Mouse (Mus musculus) limb, embryonic 10.5 days (tissue): ENCODE measurements around the gene Gm49361. TPM values are rescaled to one million over a fixed set of nuclear protein-coding genes. Genes with fewer than 3 reads are reported as not detected.
"Not testable (repeated sequence)": the region's sequence is repeated elsewhere in the genome, so short reads cannot be mapped to it uniquely, and the experiment has no call there.

Source experiments
- DNase-seq: peaks from one replicate; pipeline ENCODE4 v3.0.0-alpha.2; 2017; ENCODE audit warnings: low spot score
- H3K27ac ChIP-seq: fragments of 300-500 bp; sonication (generic); 2 replicates; pipeline ENCODE4 v1.5.1; 2016; ENCODE audit warnings: mild to moderate bottlenecking
- H3K27me3 ChIP-seq: fragments of 300-500 bp; sonication (generic); 2 replicates; pipeline ENCODE4 v1.6.1; 2016; ENCODE audit warnings: low read depth, mild to moderate bottlenecking; ENCODE audit not compliant: poor library complexity, severe bottlenecking
- H3K36me3 ChIP-seq: fragments of 300-500 bp; sonication (generic); 2 replicates; pipeline ENCODE4 v1.6.1; 2016; ENCODE audit warnings: mild to moderate bottlenecking, moderate library complexity
- H3K4me1 ChIP-seq: fragments of 300-500 bp; sonication (generic); 2 replicates; pipeline ENCODE4 v1.6.1; 2016
- H3K4me3 ChIP-seq: fragments of 300-500 bp; sonication (generic); 2 replicates; pipeline ENCODE4 v1.5.1; 2016; ENCODE audit warnings: mild to moderate bottlenecking, moderate library complexity
- H3K9me3 ChIP-seq: fragments of 300-500 bp; sonication (generic); replicated peaks from 2 replicates; pipeline ENCODE4 v1.6.1; 2016; ENCODE audit warnings: mild to moderate bottlenecking
- WGBS: fragments of 180-500 bp; shearing (Covaris S2); methylation state at CpG from one replicate; pipeline ENCODE4 v1.1.7; 2016; 5-methylcytosine and 5-hydroxymethylcytosine counted together
- polyA plus RNA-seq: library from polyadenylated mRNA; unstranded; fragments of >200 nt; fragmentation: Nextera tagmentation; extraction: Ambion mirVana; gene quantifications from 2 replicates; pipeline ENCODE4 v1.2.1, GENCODE M21; 2016

Gm49361 gene
- polyA plus RNA-seq, 1 experiment from 2014 or later: not detected

GRCm38 (mm10) chr14:57696066-57696465, 49.8 kb downstream of the Gm49361 start:
- no peaks in the 10 kb centered on the region for H3K9me3 ChIP-seq
- no peak overlapping the region for H3K4me3 ChIP-seq
- no peaks in the 10 kb centered on the region for H3K27me3 ChIP-seq
- no peak overlapping the region for H3K27ac ChIP-seq
- WGBS: 94% methylated on average over 15 of the region's 15 CpGs
- H3K4me1 ChIP-seq: no peaks in the 10 kb centered on the region
- peaks cover 87% of the 10 kb centered on the region for H3K36me3 ChIP-seq
- no peak for DNase-seq

GRCm38 (mm10) chr14:57695550-57695949, 50.4 kb downstream of the Gm49361 start:
- Histone ChIP-seq H3K27ac (no peak overlapping the region), H3K9me3 (no peaks in the 10 kb centered on the region), H3K4me1 (no peaks in the 10 kb centered on the region), H3K36me3 (peaks cover 91% of the 10 kb centered on the region), H3K4me3 (no peak overlapping the region), H3K27me3 (no peaks in the 10 kb centered on the region)
- 90% methylated on average over 8 of the region's 8 CpGs for WGBS
- DNase-seq: no peak

GRCm38 (mm10) chr14:57694246-57694645, 51.7 kb downstream of the Gm49361 start:
- H3K9me3 ChIP-seq: no peaks in the 10 kb centered on the region
- H3K4me1 ChIP-seq: no peaks in the 10 kb centered on the region
- no peak for DNase-seq
- H3K27ac ChIP-seq: no peak overlapping the region
- no peak overlapping the region for H3K4me3 ChIP-seq
- peaks cover 89% of the 10 kb centered on the region for H3K36me3 ChIP-seq
- WGBS: 85% methylated on average over 16 of the region's 16 CpGs
- no peaks in the 10 kb centered on the region for H3K27me3 ChIP-seq

GRCm38 (mm10) chr14:57692517-57693130, 53.3 kb downstream of the Gm49361 start:
- no peaks in the 10 kb centered on the region for H3K9me3 ChIP-seq
- H3K27me3 ChIP-seq: no peaks in the 10 kb centered on the region
- H3K27ac ChIP-seq: no peak overlapping the region
- no peaks in the 10 kb centered on the region for H3K4me1 ChIP-seq
- H3K4me3 ChIP-seq: no peak overlapping the region
- 92% methylated on average over 17 of the region's 17 CpGs for WGBS
- peaks cover 87% of the 10 kb centered on the region for H3K36me3 ChIP-seq
- no peak for DNase-seq

GRCm38 (mm10) chr14:57691316-57691715, 54.6 kb downstream of the Gm49361 start:
- DNase-seq: no peak
- H3K27me3 ChIP-seq: no peaks in the 10 kb centered on the region
- WGBS: 96% methylated on average over 24 of the region's 24 CpGs
- peaks cover 74% of the 10 kb centered on the region for H3K36me3 ChIP-seq
- no peak overlapping the region for H3K4me3 ChIP-seq
- no peak overlapping the region for H3K27ac ChIP-seq
- H3K4me1 ChIP-seq: no peaks in the 10 kb centered on the region
- H3K9me3 ChIP-seq: no peaks in the 10 kb centered on the region

GRCm38 (mm10) chr14:57690681-57691080, 55.2 kb downstream of the Gm49361 start:
- peaks cover 67% of the 10 kb centered on the region for H3K36me3 ChIP-seq
- H3K27ac ChIP-seq: no peak overlapping the region
- 95% methylated on average over 8 of the region's 8 CpGs for WGBS
- DNase-seq: no peak
- no peaks in the 10 kb centered on the region for H3K27me3 ChIP-seq
- no peak overlapping the region for H3K4me3 ChIP-seq
- no peaks in the 10 kb centered on the region for H3K4me1 ChIP-seq
- H3K9me3 ChIP-seq: no peaks in the 10 kb centered on the region

GRCm38 (mm10) chr14:57688066-57688465, 57.8 kb downstream of the Gm49361 start:
- not testable (repeated sequence) for H3K4me3 ChIP-seq, H3K9me3 ChIP-seq, DNase-seq, H3K27ac ChIP-seq, H3K27me3 ChIP-seq, H3K4me1 ChIP-seq
- WGBS: 94% methylated on average over 7 of the region's 7 CpGs
- peaks cover 44% of the 10 kb centered on the region for H3K36me3 ChIP-seq

- Histone ChIP-seq H3K36me3 (peaks cover 39% of the 10 kb centered on the region), H3K27me3 (no peaks in the 10 kb centered on the region), H3K4me3 (no peak overlapping the region), H3K27ac (no peak overlapping the region), H3K4me1 (no peaks in the 10 kb centered on the region), H3K9me3 (no peaks in the 10 kb centered on the region)
- WGBS: 87% methylated on average over 5 of the region's 5 CpGs
- DNase-seq: no peak
These were observed 58.5 kb downstream of the Gm49361 start for GRCm38 (mm10) chr14:57687441-57687840.

- 91% methylated on average over 6 of the region's 6 CpGs for WGBS
- no peaks in the 10 kb centered on the region for H3K9me3 ChIP-seq
- H3K4me1 ChIP-seq: no peaks in the 10 kb centered on the region
- no peak for DNase-seq
- no peaks in the 10 kb centered on the region for H3K27me3 ChIP-seq
- no peak overlapping the region for H3K27ac ChIP-seq
- peaks cover 34% of the 10 kb centered on the region for H3K36me3 ChIP-seq
- H3K4me3 ChIP-seq: no peak overlapping the region
These were observed 59.3 kb downstream of the Gm49361 start for GRCm38 (mm10) chr14:57686647-57687046.

GRCm38 (mm10) chr14:57684579-57684978, 61.3 kb downstream of the Gm49361 start:
- Histone ChIP-seq H3K36me3 (peaks cover 14% of the 10 kb centered on the region), H3K27ac (no peak overlapping the region), H3K4me3 (no peak overlapping the region), H3K9me3 (no peaks in the 10 kb centered on the region), H3K4me1 (no peaks in the 10 kb centered on the region), H3K27me3 (no peaks in the 10 kb centered on the region)
- 24% methylated on average over 1 of the region's 1 CpGs for WGBS
- DNase-seq: peak; percentile 67

- DNase-seq: no peak
- no peak overlapping the region for H3K27ac ChIP-seq
- 87% methylated on average over 4 of the region's 4 CpGs for WGBS
- H3K4me1 ChIP-seq: no peaks in the 10 kb centered on the region
- no peaks in the 10 kb centered on the region for H3K36me3 ChIP-seq
- no peaks in the 10 kb centered on the region for H3K27me3 ChIP-seq
- H3K9me3 ChIP-seq: no peaks in the 10 kb centered on the region
- no peak overlapping the region for H3K4me3 ChIP-seq
These were observed 63.2 kb downstream of the Gm49361 start for GRCm38 (mm10) chr14:57682751-57683150.

- no peaks in the 10 kb centered on the region for H3K9me3 ChIP-seq
- H3K36me3 ChIP-seq: no peaks in the 10 kb centered on the region
- no peak overlapping the region for H3K4me3 ChIP-seq
- DNase-seq: peak; percentile 88
- H3K27ac ChIP-seq: no peak overlapping the region
- WGBS: 49% methylated on average over 5 of the region's 5 CpGs
- no peaks in the 10 kb centered on the region for H3K4me1 ChIP-seq
- H3K27me3 ChIP-seq: no peaks in the 10 kb centered on the region
These were observed 65.9 kb downstream of the Gm49361 start for GRCm38 (mm10) chr14:57679958-57680535.

GRCm38 (mm10) chr14:57679523-57679922, 66.4 kb downstream of the Gm49361 start:
- 25% methylated on average over 1 of the region's 1 CpGs for WGBS
- no peak overlapping the region for H3K4me3 ChIP-seq
- no peak overlapping the region for H3K27ac ChIP-seq
- no peaks in the 10 kb centered on the region for H3K36me3 ChIP-seq
- H3K27me3 ChIP-seq: no peaks in the 10 kb centered on the region
- H3K9me3 ChIP-seq: no peaks in the 10 kb centered on the region
- DNase-seq: no peak
- no peaks in the 10 kb centered on the region for H3K4me1 ChIP-seq

- H3K4me1 ChIP-seq: no peaks in the 10 kb centered on the region
- no peak overlapping the region for H3K4me3 ChIP-seq
- no peaks in the 10 kb centered on the region for H3K27me3 ChIP-seq
- no peaks in the 10 kb centered on the region for H3K9me3 ChIP-seq
- WGBS: 64% methylated on average over 2 of the region's 2 CpGs
- H3K36me3 ChIP-seq: no peaks in the 10 kb centered on the region
- H3K27ac ChIP-seq: no peak overlapping the region
- DNase-seq: no peak
These were observed 70.4 kb downstream of the Gm49361 start for GRCm38 (mm10) chr14:57675481-57675880.
